Mouse (Mus musculus): Measurements from ENCODE around the gene Slc5a11.
A peak's percentile ranks its signal among the peaks of the same experiment; 100 is the strongest.

The Slc5a11 gene

DNA sequence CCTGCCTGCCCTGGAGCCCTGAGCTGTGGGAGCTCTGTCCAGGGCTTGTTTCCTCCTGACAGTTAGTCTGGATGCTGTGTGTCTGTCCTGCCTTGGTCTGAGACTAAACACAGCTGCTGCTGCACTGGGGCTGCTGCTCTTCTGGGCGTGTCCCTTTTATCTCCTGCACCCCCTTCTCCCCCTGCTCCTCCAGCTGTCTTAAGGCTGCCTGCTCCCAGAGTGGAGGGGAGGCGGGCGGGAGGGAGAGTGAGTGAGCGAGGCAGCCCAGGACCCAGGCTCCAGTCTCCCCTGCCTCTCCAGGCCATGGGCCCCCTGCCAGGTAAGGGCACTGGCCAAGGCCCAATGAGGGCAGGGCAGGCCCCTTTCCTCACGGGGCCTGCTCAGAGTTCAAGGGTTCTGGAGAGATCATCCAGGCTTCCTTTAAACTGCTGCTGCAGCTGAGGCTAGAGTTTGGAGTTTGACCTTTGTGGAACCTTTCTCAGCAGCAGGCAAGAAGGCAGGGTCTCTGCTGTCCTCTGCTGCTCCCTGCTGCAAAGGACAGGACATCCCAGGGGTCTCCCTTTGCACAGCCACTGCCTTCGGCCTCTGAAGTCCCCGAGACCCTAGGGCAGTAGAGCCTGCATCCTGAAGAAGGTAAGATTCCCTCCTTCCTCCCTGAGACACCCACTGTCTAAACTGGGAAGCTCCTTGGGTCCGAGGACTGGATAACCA is at the start of gene Slc5a11:
Slc5a11 (plus strand) TSS at position 416 of the 711 bp plus-strand sequence.
- no peak for DNase-seq (ENCODE audit: low spot score)

DNA sequence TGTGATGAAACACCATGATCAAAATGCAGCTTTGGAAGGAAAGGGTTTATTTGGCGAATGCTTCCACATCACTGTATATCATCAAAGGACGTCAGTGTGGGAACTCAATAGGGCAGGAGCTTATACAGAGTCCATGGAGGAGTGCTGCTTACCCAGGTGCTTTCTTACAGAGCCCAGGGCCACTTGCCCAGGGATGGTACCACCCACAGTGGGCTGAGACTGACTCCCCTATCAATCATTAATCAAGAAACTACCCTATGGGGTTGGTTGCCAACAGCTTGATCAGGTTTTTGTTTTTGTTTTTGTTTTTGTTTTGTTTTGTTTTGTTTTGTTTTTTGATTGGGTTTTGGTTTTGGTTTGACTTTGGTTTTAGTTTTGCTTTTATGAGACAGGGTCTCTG is 47.1 kb upstream of the Slc5a11 start:
- no peak for DNase-seq (ENCODE audit: low spot score)

DNA sequence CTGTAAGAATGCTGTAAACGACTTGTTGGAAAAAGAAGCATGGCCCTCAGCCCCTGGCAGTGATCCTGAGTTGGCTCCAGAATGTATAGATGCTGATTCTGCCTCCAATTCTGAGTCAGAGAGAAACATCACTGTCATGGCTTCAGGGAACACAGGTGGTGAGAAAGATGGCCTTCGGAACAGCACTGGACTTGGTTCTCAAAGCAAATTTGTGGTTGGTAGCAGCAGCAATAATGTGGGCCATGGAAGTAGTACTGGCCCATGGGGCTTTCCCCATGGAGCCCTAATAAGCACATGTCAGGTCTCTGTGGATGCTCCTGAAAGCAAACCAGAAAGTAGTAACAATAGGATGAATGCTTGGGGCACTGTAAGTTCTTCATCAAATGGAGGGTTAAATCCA is 45.0 kb upstream of the Slc5a11 start:
- no peak for DNase-seq (ENCODE audit: low spot score)

DNA sequence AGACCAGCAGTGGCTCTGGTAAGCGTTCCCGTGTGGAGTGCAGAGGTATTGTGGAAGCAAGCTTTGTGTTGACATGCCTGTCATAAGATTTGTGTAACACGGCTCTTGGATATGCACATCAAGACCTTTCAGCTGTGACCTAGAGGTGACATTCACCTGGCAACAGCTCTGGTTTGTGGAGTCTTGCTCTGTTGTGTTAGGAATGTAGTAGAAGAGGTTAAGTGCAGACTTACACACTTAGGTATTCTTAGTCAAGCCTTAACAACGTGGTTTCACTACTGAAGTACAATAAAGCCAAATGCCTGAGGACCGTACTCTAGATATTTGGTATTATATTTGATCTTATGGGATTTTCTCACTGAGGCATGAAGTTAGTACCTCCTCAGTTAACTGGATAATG is 42.5 kb upstream of the Slc5a11 start:
- DNase-seq (ENCODE audit: low spot score): no peak

DNA sequence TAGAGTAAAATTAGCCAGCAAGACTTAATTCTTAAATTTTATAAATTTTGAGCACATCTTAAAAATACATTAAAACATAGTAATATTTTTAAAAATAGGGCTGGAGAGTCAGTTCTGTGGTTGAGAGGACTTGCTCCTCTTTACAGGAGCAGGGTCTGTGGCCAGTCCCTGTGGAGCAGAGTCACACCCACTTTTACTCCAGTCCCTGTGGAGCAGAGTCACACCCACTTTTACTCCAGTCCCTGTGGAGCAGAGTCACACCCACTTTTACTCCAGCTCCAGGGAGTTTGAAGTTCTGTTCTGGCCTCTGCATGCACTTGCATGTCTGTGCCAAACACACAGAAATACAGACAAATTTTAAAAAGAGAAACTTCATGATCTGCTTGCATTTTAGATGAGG is 37.4 kb upstream of the Slc5a11 start:
- no peak for DNase-seq (ENCODE audit: low spot score)

DNA sequence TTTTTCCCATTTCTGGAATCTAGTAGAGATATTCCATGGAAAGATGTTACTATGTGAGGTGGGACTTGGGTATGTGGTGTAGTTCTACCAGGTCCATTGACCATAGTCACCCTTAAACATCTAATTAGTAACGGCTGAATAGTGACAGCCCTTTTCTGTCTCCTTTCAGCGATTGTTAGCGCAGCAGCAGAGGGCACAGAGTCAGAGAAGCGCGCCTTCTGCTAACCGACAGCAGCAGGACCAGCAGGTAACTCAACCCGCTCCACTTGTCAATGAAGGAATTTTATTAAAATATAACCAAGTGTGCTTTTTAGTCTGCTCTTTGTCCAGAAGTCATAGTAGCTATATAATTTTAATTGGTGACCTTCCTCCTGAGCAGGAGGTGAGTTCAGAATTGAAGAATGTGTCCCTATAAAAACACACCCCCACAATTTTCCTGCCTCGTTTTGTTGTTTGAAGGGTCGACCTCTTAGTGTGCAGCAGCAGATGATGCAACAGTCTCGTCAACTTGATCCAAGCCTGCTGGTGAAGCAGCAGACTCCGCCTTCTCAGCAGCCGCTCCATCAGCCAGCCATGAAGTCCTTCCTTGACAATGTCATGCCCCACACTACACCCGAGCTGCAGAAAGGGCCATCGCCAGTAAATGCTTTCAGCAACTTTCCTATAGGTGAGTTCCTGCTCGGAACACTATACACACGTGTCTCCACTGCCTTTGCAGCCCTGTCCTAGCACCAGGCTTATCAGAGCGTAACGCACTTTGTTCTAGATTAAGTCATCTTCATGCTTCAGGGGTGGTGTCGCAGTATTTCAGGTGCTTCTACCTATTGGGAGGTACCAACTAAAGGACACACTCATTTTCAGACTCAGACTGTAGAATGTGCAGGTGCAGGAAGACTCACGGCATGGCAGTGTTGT is 32.5 kb upstream of the Slc5a11 start:
- DNase-seq (ENCODE audit: low spot score): peak; percentile 20

DNA sequence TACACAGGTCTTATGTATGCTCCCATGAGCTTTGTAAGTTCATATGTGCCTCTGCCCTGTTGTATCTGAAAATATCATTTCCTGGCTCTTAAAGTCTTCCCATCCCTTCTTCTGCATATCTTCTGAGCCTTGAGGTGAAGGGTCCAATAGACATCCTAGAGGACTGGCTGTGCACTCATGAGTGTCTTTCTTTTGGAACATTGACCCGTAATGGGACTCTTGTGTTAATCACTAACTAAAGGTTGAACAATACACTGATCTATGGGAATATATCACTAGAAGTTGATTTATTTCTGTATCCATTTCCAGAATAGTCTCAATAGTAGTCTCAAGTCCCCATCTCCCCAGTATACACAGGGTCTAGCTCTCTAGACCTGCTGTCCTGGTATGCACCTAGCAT is 29.7 kb upstream of the Slc5a11 start:
- DNase-seq (ENCODE audit: low spot score): no peak

DNA sequence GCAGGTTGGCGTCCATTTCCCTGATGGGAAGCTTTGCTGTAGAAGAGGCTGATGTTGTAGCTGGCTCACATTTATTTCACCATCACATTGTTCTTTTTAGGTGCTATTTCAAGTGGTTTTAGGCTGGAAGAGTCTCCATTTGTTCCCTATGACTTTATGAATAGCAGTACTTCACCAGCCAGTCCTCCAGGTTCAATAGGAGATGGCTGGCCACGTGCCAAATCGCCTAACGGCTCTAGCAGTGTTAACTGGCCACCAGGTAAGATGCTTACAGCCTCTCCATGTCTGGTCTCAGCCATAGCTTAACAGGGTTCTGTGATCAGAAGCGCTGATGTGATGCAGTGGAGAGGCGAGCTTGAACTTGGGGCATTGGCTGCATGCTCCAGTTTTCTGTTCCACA is 28.1 kb upstream of the Slc5a11 start:
- no peak for DNase-seq (ENCODE audit: low spot score)

DNA sequence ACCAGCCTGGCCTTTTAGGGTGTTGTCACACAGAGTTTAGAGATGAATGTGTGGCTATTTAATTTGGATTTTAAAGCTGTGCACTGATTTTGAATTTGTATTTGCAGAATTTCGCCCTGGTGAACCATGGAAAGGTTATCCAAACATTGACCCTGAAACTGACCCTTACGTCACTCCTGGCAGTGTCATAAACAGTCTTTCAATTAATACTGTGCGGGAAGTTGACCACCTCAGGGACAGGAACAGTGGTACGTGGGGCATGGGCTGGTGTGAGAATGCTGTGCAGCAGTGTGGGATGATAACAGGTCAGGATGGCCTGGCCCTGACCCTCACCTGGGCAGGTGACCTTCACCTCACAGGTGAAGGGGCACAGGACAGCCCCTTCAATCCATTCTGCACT is 27.3 kb upstream of the Slc5a11 start:
- DNase-seq (ENCODE audit: low spot score): no peak

DNA sequence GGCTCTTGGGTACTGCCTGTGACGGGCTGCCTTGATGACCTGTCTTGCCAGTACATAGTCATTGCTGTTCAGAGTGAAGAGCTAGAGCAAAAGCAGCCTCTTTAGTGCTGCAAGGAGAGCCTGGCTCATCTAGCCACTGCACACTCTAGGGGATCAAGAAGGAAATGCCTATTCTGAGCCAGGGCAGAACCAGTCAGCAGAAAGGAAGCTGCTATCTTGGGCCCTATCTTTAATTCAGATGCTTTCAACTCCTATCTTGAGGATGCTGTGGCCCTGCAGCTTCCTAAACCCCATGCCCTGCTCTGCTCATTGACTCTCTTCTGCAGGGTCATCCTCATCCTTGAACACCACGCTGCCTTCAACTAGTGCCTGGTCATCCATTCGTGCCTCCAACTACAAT is 26.1 kb upstream of the Slc5a11 start:
- DNase-seq (ENCODE audit: low spot score): no peak

DNA sequence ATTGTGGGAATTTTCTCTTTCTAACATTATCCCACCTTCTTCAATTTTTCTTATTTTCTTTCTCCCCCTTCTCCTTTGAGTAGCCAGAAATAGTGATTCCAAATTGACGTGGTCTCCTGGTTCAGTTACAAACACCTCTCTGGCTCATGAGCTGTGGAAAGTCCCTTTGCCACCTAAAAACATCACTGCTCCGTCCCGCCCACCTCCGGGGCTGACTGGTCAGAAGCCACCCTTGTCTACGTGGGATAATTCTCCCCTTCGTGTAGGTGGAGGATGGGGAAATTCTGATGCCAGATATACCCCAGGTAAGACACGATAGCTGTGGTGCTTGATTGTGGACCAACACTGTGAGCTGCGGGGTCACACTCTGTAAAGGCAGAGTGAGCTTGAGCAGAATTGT is 24.8 kb upstream of the Slc5a11 start:
- no peak for DNase-seq (ENCODE audit: low spot score)

DNA sequence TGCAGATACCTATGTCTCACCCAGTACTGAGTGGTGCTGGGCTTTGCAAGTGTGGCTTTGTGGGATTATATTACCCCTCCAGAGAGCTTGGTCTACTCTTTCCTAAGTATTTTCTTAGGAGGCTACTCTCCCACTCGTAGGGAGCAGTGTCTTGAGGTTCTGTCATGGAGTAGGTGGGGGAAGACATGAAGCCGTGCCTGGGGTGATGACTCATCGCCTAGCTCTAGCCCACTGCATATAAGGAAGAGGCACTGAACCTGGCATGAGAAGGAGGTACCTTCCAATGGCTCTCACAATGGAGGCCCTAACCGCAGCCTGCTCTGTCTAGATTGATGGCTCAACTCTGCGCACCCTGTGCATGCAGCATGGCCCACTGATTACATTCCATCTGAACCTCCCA is 22.8 kb upstream of the Slc5a11 start:
- no peak for DNase-seq (ENCODE audit: low spot score)

DNA sequence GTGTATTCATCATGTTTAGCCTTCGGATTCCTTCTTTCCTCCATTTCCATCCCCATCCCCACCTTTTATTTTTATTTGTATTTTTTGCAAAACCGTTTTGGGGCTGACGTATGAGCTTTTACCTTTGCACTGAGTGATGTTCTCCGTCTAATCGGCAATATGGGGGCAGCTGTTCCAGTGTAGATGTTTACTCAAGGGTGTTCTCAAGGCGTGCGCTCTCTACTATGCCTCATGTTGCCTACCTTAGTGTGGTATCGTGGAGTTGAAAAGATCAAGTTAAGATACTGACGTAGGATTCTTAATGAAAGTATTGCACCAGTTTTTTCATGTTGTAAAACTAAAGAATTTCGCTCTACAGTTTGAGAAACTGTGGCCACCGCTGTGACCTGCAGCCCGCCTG is 21.4 kb upstream of the Slc5a11 start:
- DNase-seq (ENCODE audit: low spot score): no peak

DNA sequence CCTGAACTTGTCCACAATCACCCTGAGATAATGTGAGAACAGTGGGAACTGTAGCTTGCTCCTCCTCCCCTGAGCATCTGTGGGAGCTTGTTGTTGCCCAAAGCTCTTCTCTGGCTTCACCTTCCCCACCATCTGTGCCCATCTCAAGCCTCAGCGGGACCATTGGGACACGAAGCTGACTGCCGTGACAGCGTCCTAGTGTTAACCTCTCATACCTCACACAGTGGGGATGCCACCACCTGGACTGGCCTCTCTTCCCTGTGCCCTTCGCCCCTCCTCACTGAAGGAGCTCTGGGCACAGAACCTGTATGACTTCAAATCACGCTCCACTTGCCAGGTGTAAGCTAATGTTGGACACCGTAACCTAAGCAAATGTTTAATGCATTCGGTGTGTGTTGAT is 19.9 kb upstream of the Slc5a11 start:
- DNase-seq (ENCODE audit: low spot score): no peak

DNA sequence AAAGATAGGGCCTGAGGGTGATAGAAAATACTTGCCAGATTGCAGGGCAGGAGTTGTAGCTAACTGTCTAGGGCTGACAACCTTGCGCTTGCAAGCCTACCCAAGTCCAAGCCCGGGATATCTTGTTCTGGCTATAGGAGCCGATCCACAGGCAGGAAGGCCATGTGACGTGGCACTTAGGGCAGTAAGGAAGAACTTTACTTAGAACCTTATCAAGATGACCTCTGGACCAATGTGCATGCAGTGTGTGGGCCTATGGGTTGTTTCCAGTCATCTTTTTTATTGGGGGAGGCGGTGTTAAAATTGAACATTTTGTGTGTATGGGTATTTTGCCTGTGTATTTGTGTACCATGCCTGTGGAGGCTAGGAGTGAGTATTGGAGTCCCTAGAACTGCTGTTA is 18.1 kb upstream of the Slc5a11 start:
- DNase-seq (ENCODE audit: low spot score): no peak

DNA sequence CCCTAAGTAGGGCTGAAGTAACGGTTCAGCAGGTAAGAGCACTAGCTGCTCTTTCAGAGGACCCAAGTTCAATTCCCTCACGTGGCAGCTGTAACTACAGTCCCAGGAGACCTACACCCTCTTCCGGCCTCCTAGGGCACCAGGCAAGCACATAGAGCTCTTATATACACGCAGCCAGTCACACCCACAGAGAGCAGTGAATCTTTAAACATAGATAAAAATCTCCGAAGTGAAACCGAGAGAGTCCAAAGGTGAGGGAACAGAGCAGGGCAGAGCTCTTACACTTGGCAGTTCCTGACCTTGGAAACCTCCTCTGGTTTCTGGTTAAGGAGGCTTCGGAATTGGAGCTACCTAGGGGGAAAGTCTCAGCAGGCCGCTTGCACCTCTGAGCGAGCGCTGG is 15.9 kb upstream of the Slc5a11 start:
- no peak for DNase-seq (ENCODE audit: low spot score)

DNA sequence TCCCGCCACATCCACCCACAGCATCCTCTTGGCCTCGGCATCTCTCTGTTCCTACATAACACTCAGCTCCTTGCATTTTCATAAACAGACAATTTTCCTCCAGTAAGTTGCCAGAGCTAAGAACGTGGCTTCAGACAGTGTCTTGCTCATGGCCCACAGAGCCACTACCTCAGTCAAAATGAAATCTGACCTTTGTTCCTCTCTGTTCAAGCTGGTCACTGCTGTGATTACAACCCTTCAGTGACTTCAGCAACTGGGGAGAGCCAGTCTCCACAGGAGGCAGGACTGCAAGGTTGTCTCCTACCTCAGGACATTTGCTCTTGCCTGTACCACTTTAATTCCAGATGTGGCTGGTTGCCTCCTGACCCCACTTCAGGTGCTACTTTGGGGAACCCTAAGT is 15.4 kb upstream of the Slc5a11 start:
- no peak for DNase-seq (ENCODE audit: low spot score)

DNA sequence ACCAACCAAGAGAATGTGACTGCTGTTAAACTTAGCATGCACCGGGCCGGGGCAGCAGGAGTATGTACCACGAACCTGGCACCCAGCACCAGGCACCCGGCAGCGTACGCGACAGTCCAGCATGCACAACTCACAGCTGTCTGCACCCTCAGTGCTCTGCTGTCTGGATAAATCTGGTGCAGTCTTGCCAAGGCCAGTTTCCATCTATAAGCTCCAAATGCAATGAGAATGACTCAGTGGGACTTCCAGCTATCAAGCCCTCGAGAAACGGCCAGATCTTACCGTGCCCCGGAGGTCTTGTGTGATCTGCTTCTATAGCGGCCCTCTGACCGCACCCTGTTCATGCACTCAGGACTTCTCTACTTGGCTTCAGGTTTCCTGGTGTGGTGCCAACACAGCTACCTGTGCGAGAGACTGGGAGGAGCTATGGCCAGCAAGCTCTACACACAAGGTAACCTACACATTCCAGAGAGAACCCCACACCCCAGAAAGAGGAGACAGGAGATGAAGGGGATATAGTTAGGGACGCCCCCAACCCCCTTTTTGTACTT is 14.8 kb upstream of the Slc5a11 start:
- peak; percentile 23 for DNase-seq (ENCODE audit: low spot score)

DNA sequence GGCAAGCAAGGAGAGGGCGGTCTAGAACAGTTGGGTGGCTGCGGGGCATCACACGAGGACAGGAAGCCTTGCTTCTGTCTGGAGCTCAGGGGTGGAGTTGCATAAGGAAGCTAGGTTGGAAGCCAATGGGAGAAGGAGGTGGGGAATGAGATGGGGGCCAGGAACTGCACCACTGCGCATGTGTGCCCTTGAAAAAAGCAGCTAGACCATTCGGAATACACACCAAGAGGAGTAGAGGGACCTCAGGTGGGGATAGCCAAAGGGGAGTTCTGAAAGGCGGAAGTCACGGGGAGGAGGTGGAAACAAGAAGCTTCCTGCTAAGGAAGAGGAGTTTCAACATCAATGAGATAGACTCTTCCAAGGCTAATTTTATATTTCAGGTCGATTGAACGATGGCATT is 13.9 kb upstream of the Slc5a11 start:
- no peak for DNase-seq (ENCODE audit: low spot score)

DNA sequence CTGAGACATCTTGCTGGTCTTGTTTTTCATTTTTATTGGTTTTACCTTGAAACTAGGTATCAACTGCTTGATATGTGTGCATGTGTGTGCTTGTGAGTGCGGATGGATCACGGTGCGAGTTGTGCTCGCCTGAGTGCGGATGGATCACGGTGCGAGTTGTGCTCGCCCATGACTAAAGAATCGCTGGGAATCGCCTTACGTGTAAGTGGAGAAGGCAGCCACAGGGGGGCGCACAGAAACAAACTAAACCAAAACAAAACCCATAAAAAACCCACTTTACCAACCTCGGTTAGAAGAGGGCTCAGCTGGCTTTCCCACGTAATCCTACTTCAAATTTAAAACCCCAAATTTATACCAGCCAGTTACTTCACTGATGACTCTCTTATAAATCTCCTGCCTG is 9.3 kb upstream of the Slc5a11 start:
- DNase-seq (ENCODE audit: low spot score): peak; percentile 9

DNA sequence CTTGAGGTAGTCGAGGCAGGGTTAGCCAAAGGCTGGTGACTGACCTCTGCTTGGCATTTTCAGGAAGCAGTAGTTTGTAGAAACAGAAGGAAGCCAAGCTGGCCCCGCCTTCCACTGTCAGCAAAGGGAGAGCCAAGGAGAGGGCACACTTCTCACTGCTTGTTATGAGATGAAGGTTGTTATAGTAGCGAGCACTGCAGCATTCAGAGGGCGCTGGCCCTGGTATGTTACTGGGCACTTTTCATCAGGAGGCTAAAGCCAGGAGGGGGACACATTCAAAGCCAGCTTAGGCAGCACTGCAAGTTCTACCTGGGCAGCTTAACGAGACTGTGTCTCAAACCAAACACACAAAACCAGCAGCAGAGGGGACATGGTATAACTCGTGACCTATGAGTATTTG is 7.0 kb upstream of the Slc5a11 start:
- DNase-seq (ENCODE audit: low spot score): no peak

DNA sequence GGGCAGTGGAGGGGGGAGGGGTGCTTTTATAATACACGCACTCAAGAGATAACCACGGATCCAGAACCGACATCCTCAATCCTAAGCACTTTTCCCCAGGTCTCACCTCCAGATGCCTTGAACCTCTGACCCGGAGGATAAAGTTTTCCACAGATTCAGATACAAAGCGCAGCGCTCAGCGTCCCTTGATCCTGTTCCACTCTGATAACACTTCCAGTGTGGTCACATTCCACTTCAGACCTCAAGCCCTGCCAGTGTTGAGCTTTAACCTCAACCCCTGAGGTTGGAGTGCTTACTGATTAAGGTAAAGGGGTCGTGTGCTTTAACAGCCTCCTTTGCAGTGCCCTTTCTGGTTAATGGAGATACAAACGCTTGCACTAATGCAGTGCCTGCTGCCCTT is 4.7 kb upstream of the Slc5a11 start:
- no peak for DNase-seq (ENCODE audit: low spot score)

DNA sequence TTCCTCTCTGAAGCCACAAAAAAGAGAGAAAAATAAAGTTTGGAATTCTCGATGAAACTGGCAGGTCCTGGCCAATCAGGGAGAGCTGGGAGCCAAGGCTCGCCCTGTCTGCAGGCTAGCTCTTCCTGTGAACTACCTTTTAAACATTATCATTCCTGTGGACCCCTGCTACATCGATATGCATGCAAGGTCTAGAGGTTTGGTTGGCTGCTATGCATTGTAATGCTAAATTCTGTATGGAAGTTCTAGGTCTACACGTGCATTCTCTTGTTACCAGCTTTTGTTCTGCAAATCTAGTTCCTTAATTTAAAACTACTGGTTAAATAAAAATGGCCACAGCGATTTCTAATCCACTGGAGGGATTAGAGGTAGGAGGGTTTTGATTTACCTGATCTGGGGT is 3.1 kb upstream of the Slc5a11 start:
- DNase-seq (ENCODE audit: low spot score): no peak
